Mouse (Mus musculus) forelimb bud, embryonic 11.5 days (tissue): ENCODE measurements around the gene Il17a.
"Not testable (repeated sequence)": the region's sequence is repeated elsewhere in the genome, so short reads cannot be mapped to it uniquely, and the experiment has no call there.

Source experiments
- DNase-seq: peaks from one replicate; pipeline ENCODE4 v3.0.0-alpha.2; 2012; ENCODE audit warnings: low read depth, low spot score

Gene Il17a

DNA sequence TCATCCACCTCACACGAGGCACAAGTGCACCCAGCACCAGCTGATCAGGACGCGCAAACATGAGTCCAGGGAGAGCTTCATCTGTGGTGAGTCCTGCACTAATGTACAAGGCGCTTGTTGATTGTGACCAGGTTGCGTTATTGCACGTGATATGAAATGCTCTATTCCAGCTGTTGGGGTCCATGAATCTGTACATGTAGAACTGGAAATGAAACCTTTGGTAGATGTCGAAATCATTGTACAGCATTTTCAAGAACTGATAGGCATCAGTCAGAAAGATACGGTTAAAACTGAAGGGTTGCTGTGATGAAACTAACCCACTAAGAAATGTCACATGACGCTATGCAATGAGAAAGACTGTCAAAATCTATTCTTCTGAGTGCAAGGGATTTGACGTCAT, at the start of gene Il17a:
Il17a (plus strand) TSS at position 3 of the 400 bp plus-strand sequence.
- DNase-seq: no peak

DNA sequence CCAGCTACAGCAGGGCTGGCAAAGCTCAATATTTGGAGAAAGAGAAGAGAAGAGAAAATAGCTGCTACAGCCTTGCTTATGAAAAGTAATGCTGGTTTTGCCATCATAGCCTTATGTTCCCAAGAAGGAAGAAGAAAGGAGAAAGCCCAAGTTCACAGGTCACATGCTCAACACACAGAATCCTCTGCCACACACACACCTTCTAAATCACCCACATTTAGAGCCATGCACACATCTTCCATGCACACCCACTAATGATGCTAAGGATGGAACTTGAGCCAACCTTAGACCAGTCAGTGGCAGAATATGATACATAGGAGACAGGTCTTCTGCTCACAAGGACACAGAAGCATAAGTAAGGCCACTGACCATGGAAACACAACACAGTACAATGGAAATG, 47.9 kb upstream of the Il17a start:
- DNase-seq: no peak

DNA sequence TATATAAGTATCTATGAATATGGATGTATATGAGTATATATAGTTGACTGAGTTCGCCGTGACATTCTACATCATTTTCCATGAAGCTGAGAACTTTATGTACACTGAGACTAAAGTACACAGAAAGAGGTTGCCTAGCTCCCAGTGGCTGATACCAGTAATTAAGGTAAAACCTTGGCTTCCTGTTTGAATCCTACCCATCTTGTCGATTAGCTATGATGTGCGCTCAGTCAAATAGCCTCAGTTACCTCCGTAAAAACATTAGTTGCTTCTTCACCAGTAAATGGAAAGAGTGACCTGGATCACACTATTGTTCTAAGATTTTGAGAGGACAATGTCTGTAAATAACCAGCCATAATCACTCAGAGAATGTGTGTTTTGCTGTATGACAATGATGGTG, 47.3 kb upstream of the Il17a start:
- DNase-seq: no peak

DNA sequence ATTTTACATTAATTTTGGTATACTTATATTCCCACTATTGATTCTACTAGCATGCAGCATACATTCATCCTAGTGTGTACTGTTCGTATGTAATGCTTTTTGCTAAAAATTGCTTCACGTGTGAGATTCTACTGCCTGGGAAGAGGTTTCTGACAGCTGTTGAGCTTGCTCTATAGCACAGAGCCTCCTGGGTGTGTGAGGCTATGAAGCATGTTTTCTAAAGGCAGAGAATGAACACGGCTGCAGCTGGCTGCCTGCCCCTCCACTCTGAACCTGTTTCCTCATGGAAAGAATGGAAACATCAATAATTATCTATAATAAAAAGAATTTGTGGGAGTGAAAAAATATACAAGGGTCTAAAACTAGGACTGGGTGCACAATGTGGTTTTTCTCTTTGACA, 46.9 kb upstream of the Il17a start:
- DNase-seq: no peak

DNA sequence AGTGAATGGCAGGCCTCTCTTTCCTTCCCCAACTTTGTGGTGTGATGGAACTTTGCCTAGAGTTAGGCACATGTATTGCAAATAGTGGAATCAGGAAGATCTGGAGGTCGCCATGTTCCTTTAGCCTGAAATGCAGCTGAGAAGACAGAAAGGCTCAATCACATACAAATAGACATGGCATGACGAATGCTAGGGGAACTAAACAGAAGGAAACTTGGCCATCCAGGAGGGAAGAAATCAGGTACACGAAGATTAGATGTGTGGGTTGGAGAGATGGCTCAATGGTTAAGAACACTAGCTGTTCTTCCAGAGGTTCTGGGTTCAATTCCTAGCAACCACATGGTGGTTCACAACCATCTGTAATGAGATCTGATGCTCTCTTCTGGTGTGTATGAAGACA, 46.3 kb upstream of the Il17a start:
- DNase-seq: no peak

DNA sequence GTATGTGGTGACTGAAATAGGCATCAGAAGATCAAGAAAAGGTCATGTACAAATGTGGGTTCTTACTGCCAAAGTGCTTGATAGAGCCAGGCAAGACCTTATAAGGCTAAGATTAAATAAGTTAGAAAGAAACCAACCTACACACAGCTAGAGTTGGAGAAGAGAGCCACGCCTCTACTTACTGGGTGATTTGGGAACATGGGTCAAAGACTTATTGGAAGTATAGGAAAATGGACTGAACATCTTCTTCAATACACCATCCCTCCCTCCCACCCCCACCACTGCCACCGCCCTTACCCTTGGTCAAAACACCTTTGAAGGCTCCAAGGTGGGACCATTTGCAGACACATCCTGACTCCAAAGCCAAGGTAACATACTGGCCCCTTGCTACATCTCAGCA, 45.3 kb upstream of the Il17a start:
- DNase-seq: no peak

DNA sequence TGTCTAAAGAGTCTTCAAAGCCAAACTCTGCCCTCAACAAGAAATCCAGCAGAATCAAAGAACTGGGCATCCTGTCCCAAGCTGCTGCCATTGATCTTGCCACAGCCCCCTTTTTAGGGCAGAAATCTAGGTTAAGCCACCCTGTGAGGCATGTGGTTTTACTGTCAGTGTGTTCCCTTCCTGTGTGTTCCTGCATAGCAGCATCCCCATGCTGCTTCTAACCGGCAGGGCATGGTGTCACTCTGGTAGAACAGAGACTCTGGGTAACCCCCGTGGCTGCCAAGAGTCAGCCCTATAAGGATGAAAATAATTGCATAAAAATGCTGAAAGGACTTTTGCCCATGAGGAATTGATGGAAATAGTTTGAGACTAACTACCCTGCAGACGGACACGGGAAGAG, 44.8 kb upstream of the Il17a start:
- no peak for DNase-seq

DNA sequence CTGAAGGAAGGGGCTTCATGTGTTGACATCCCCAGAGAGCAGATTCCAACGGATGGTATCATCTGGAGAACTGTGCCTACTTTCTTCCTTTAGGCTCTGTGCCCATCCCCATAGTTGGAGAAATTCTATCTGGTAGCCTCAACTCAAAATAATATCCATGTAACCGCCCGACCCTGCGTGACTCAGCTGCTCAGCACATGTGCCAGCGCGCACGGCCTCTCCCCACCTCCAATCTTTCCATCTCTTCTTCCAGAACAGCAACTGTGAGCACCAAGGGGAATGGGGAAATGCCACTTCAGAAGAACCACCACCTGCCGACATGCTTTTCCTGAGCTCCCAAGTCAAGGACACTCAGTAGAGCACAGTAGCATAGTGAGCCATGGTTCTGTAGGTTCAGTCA, 39.4 kb upstream of the Il17a start:
- no peak for DNase-seq

DNA sequence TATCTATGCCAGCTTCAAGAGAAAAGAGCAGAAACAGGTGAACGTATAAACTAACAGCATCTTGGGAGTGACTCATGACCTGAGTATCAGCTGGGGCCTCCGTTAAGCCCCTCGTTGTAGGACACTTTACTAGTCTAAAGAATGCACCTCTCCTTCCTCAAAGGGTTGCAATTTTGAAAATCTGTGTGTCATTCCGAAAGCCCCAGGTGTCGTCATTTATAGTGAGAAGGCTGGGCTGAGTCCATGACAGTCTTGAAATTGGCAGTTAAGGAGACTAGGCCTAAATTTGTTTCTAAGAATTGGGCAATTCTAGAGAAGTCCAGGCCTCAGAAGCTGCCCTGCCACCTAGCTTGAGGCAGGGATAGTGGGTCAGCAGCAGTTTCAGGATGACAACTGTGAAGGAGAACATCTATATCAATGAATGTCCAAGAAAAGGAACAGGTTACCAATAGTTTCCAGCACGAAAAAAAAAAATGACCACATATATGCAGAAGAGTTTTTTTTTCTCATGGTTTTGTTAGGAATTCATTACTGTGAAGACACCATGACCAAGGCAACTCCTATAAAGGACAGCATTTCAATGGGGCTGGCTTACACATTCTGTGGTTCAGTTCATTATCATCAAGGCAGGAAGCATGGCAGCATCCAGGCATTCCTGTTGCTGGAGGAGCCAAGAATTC, 36.9 kb upstream of the Il17a start:
- no peak for DNase-seq

DNA sequence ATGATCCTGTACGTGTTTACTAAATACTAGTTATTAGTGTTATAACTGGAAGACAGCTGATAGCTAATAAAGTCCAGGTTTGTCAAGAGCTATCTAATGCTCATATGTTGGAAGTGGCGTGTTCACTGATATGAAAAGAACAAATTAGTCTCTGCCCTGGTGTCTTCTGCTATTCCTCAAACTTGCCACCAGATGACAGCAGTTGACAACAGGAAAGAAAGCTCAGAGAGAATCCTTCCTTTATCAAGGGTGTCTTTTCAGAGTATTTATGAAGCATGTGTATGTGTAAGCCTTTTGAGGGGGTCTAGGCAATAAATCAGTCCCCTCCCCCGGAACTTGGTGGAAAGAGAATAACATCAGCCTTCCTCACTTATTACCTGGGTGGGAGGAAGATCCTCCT, 30.7 kb upstream of the Il17a start:
- DNase-seq: no peak

DNA sequence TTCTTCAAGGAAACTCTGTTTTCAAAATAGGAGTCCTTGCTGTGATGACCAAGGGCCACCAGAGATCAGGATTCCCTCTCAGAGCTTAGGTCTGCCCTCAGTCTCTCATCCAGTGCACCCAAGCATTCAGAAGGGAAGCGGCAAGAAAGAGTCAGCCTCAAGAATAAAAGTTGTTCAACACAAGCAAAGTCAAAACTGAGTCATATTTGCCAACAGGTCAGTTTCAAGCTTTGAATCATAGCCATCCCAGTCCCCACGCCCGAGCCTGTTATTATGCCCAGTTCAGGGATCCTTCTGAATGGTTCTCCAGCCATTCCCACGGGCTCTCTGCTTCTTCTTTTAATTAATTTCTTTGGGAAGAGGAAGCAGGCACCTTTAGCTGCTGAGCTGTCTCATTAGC, 5.9 kb downstream of the Il17a start:
- no peak for DNase-seq

DNA sequence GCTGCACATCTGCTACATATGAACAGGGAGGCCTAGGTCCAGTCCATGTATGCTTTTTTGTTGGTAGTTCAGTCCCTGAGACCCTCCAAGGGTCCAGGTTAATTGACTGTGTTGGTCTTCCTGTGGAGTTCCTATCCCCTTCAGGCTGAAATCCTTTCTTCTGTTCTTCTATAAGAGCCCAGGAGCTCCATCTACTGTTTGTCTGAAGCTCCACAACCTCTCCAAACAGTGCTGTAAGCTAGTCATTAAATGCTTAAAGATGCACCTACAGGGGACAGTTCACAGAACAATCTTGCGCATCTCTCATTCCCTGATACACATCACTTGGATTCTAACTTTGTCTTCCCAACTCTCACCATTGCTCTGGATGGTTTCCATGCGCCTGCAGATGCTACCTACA, 7.8 kb downstream of the Il17a start:
- DNase-seq: no peak

DNA sequence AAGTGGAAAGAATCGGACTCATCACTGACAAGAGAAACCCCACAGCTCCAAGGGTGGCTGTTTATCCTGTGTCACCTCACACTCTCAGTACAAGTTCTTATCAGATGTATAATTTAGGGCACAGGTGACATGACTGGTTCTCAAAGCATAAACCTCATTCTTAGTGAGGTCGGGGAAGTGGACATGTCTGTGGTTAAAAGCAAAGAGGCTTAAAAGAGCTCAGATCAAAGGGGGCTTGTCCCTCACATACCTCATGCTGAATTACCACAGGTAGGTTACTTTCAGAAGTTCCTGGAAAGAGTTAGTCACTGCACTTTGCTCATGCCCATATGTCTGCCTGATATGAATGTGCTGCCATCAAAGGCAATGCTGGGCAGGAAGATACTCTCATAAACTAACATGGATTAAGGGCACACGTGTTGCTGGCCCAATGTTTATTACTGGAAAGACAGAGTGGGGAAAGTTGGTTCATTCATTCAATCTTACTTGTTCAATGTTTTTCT, 9.8 kb downstream of the Il17a start:
- DNase-seq: no peak

DNA sequence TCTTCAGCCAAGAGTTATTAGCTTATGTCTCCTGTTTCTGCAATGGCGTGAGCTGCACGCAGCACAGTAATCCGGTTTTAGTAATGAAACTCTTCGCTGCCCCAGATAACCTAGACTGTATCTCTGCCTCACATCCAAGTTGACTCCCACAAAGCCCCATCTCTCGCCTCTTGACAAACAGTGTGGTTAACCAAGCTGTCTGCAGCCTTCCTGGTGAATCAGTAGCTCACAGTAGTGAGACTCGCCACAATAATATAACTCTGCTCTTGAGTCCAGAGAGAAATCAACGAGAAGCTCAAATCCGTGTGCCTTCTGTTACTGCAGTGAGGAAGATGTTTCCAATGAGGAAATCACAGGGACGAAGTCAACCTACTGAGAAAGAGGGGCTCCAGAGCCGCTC, 23.7 kb downstream of the Il17a start:
- DNase-seq: no peak

DNA sequence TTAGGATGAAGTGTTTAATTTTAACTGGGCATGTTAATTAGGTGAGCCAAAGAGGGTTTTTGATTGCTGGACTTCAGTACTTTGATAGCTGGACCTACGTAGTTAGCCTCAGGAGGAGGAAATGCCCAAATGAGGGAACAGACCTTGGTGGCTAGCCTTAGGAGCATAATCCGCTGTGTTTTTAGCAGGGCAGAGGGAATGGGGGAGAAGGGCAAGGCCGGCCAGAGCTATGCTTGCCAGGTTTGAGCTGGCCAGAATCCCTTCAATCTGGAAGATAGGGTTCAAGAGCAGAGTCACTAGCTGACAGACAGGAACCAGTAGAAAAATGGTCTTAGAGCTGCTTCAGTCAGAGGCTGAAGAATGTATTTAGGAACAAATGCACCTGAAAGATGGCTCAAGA, 26.9 kb downstream of the Il17a start:
- DNase-seq: no peak

DNA sequence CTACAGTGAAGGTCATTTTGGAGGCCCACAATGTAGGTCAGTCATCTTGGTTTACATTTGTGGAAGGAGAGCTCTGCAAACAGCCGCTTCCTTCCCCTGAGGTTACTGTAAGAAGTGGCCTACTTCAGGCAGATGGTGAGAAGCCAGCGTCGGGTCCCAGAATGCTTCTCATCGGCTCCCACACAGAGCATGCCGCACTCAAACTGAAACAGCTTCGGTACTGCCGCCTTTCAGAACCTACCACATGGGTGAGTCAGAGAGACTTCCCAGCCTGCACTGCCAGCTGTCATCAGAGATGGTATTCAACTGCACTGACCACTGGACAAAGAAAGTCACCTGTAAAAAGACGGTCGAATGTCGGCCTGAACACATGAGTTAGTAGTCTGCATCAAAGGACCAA, 29.1 kb downstream of the Il17a start:
- no peak for DNase-seq

DNA sequence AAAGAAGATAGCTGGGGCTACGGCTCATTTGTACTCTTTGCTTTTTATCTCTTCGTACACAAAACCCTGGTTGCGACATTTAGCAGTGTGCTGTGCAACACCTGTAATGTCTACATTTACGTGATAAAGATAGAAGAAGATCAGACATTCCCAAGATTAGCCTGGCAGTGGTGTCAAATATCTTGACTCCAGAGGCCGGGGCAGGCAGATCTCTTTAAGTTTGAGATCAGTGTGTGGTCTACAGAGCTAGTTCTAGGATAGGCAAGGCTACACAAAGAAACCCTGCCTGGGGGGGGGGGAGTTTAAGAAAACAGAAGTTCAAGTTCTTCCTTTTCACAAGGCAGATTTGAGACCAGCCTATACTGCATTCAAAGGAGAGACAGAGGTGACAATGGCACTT, 29.6 kb downstream of the Il17a start:
- DNase-seq: no peak

DNA sequence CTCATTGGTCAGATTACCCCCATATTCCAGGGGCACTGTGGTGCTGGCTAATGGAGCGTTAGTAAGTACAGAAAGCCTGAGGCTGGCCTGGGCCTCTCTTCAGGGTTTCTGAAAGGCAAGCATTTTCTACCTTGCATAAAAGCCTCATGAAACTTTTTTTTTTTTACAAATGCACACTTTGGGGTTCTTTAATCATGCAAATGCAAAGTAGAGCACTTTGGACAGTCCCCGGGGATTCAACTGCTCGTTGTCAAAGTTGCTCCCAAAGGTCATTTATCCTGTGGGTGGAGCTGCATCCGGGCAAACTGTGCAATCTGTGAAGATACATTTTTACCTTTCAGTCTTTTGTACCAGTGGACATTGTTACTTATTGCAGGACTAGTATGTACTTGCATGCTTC, 30.7 kb downstream of the Il17a start:
- DNase-seq: no peak

DNA sequence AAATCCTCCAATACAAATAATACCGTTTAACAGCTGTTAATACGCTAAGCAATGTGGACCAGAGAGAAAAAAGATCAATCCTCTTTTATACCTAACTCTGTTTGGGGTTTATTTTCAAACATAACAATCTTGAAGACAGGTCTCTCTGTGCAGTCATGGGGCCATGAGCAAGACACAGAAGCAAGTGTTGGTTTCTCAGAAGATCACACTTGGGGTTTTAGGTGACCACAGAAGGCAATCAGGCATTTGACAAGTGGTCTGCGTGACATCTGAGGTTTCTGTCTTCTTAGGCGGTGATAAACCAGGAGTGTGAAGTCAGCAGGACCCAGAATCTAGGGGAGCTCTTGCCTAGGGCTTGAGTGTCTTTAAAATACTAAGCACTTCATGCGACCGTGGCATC, 35.8 kb downstream of the Il17a start:
- no peak for DNase-seq

DNA sequence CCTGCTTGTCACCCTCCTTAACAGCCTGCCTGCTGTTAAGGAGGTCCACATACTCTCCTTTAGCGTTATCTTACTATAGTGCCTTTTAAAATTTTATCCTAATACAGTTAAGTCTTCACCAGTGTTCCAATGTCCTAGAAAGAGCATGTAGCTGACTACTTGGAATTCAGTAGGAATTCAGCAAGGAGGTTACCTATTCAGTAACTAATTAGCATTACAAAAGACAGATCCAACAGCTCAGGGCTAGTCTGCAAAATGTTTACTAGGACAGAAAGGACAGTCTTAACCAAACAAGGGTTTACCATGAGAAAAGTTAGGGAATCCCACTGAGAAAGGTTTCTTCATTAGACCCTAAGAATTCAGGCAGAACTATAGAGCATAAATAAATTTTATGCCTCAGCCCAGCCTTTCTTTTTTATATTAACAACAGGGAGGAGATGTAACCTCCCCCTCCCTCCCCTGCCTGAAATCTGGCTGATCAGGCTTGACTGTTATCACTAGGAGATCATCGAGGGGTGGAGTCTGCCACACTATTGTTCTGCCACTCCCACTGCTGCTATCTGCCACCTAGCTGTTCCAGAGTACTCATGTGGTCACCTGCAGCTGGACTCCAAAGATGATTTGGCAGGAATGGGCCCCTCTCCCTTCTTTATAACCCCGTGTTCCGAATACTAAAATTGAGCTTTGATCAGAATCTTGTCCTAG, 43.5 kb downstream of the Il17a start:
- not testable (repeated sequence) for DNase-seq

DNA sequence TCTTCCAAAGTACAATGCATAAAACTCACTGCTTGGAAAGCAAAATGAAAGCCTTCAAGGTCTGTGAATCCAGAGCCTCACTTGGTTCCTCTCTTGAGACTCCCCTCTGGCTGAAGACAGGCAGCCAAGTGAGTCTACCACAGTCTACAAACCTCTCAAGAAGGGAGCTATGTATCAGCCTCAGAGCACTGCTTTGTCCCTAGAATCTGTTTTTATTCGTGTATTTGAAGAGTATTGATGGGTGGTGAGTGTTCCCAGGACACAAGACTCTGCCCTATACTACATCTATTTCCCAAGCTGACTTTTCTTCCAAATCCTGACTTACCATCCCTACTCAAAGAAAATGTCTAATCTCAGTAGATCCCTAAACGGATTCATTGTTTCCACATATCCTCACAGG, 47.7 kb downstream of the Il17a start:
- no peak for DNase-seq
